Mouse (Mus musculus) heart, adult 8-10 months (tissue): ENCODE measurements around the gene Camk1d. TPM values are rescaled to one million over a fixed set of nuclear protein-coding genes. Genes with fewer than 3 reads are reported as not detected.

ENCODE experiments used
- DNase-seq: peaks from one replicate; pipeline ENCODE4 v3.0.0; 2022; ENCODE audit warnings: low spot score
- total RNA-seq, 4 experiments: library from RNA; stranded (reverse); gene quantifications; 2 replicates each; pipeline ENCODE4 v1.2.4; 2022

The Camk1d gene
- total RNA-seq, 4 experiments from 2014 or later: 3.6 to 5.0 (median 4.3) TPM

GRCm38 (mm10) chr2:5478256-5478655 is 236.1 kb downstream of the Camk1d start:
- no peak for DNase-seq

- no peak for DNase-seq
Observed at GRCm38 (mm10) chr2:5477525-5477924, 236.8 kb downstream of the Camk1d start.

- DNase-seq: no peak
Observed at GRCm38 (mm10) chr2:5469366-5469941, 244.9 kb downstream of the Camk1d start.

- no peak for DNase-seq
Observed at GRCm38 (mm10) chr2:5467537-5467936, 246.8 kb downstream of the Camk1d start.

GRCm38 (mm10) chr2:5458671-5459235 is 255.6 kb downstream of the Camk1d start:
- no peak for DNase-seq

- DNase-seq: peak; percentile 54
Observed at GRCm38 (mm10) chr2:5458075-5458494, 256.2 kb downstream of the Camk1d start.

GRCm38 (mm10) chr2:5456108-5456507 is 258.2 kb downstream of the Camk1d start:
- DNase-seq: peak; percentile 47

GRCm38 (mm10) chr2:5454830-5455229 is 259.5 kb downstream of the Camk1d start:
- DNase-seq: no peak

- peak; percentile 34 for DNase-seq
Observed at GRCm38 (mm10) chr2:5451654-5452053, 262.7 kb downstream of the Camk1d start.

- DNase-seq: no peak
Observed at GRCm38 (mm10) chr2:5445357-5445756, 269.0 kb downstream of the Camk1d start.

GRCm38 (mm10) chr2:5437690-5438089 is 276.6 kb downstream of the Camk1d start:
- no peak for DNase-seq

GRCm38 (mm10) chr2:5435587-5436253 is 278.6 kb downstream of the Camk1d start:
- DNase-seq: no peak

- DNase-seq: no peak
Observed at GRCm38 (mm10) chr2:5431309-5431708, 283.0 kb downstream of the Camk1d start.

- no peak for DNase-seq
Observed at GRCm38 (mm10) chr2:5429921-5430320, 284.4 kb downstream of the Camk1d start.

GRCm38 (mm10) chr2:5426110-5426509 is 288.2 kb downstream of the Camk1d start:
- DNase-seq: no peak

- no peak for DNase-seq
Observed at GRCm38 (mm10) chr2:5425612-5426011, 288.7 kb downstream of the Camk1d start.

GRCm38 (mm10) chr2:5420621-5421196 is 293.6 kb downstream of the Camk1d start:
- no peak for DNase-seq

- DNase-seq: no peak
Observed at GRCm38 (mm10) chr2:5418802-5419201, 295.5 kb downstream of the Camk1d start.

GRCm38 (mm10) chr2:5417158-5418032 is 296.9 kb downstream of the Camk1d start:
- DNase-seq: no peak

GRCm38 (mm10) chr2:5411774-5412173 is 302.5 kb downstream of the Camk1d start:
- DNase-seq: no peak

GRCm38 (mm10) chr2:5403850-5404249 is 310.5 kb downstream of the Camk1d start:
- DNase-seq: peak; percentile 14

GRCm38 (mm10) chr2:5402036-5402435 is 312.3 kb downstream of the Camk1d start:
- no peak for DNase-seq
